Mouse (Mus musculus) heart, postnatal 4 days (tissue): ENCODE results near the gene Gm11634. TPM values are rescaled to one million over a fixed set of nuclear protein-coding genes. Genes with fewer than 3 reads are reported as not detected.
"Not testable (repeated sequence)": the region's sequence is repeated elsewhere in the genome, so short reads cannot be mapped to it uniquely, and the experiment has no call there.

ENCODE experiments used
- DNase-seq: peaks from one replicate; pipeline ENCODE4 v3.0.0; 2021
- total RNA-seq, 2 experiments: library from RNA; stranded (reverse); gene quantifications; 2 replicates each; pipeline ENCODE4 v1.2.3; 2021

Gm11634 gene
- not detected for total RNA-seq

DNA sequence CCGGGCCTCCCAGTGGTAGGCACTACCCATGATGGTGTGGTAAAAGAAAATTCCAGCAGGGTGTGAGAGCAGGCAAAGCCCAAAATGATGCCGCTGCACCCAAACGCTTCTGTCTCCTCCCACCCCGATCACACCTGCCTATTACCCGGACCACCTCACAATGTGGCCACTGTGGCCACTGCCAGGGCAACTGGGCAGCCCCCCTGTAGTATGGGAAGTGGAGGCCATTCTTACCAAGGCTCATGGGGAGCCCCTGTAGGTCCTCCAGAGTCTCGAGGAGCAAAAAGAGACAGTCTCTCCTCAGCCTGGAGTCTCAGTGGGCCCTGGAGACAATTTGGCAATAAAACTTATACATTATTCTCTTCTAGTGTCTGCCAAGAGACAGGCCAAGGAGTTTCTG, at the start of gene Gm11634:
Gene Gm11634, minus strand, starts transcription at position 101 of the 400 bp plus-strand sequence.
- DNase-seq = no peak

DNA sequence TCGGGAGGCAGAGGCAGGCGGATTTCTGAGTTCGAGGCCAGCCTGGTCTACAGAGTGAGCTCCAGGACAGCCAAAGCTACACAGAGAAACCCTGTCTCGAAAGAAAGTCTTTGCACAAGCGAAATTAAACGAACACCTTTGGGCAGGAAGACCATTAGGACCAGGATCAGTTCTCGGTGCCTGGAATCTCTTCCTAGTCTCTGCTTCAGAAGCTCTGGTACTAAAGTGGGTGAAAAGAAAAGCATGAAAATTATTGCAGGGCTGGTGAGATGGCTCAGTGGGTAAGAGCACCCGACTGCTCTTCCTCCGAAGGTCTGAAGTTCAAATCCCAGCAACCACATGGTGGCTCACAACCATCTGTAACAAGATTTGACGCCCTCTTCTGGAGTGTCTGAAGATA, 48.0 kb upstream of the Gm11634 start:
- DNase-seq = not testable (repeated sequence)

- DNase-seq = not testable (repeated sequence)
Observed at GRCm38 (mm10) chr11:101646283-101646794, 47.3 kb upstream of the Gm11634 start.

GRCm38 (mm10) chr11:101645411-101646282, 46.6 kb upstream of the Gm11634 start:
- DNase-seq = peak; percentile 75

GRCm38 (mm10) chr11:101645043-101645410, 46.0 kb upstream of the Gm11634 start:
- DNase-seq = not testable (repeated sequence)

GRCm38 (mm10) chr11:101644591-101644990, 45.5 kb upstream of the Gm11634 start:
- no peak for DNase-seq

- DNase-seq = no peak
Observed at GRCm38 (mm10) chr11:101642931-101643330, 43.9 kb upstream of the Gm11634 start.

- peak; percentile 40 for DNase-seq
Observed at GRCm38 (mm10) chr11:101641710-101642642, 42.9 kb upstream of the Gm11634 start.

DNA sequence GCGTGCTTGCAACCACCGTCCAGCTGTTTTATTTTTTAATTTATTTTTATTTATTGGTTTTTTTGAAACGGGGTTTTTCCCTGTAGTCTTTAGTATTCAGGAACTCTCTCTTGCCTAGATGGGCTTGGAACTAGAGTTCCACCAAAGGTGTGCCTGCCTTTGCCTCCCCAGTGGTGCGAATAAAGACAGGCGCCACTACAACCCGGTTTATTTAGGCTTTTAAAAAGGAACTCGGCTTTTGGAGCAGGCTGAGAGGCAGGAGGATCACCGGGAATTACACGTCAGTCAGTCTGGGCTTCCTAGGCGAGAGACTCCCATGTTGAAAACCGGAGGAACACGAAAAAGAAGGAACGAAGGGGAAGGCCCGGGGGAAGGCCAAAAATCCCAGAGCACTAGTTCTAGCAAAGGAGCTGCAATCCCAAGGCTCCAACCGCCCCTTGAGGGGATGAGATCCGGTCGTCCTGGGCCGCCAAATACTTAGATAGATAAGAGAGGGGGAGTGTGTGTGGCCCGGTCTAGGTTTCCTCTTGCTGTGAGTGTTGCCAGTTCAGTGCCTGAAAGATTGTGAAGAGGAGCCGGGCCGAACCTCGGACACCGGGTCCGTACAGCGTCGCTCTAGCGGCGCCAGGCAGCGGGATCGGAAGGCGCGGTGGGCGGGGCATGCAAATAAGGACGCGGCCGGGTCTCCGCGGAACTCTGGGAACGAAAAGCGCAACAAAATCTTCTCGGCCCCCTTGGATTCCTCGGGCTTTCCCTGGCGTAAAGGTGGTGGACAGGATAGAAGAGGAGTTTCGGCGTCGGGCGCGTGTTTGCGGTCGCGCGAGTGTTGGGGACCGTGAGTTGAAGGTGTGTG, 42.0 kb upstream of the Gm11634 start:
- peak; percentile 83 for DNase-seq

- no peak for DNase-seq
Observed at GRCm38 (mm10) chr11:101639761-101640160, 40.7 kb upstream of the Gm11634 start.

- DNase-seq = no peak
Observed at GRCm38 (mm10) chr11:101635660-101636059, 36.6 kb upstream of the Gm11634 start.

GRCm38 (mm10) chr11:101628733-101629417, 29.8 kb upstream of the Gm11634 start:
- DNase-seq = not testable (repeated sequence)

DNA sequence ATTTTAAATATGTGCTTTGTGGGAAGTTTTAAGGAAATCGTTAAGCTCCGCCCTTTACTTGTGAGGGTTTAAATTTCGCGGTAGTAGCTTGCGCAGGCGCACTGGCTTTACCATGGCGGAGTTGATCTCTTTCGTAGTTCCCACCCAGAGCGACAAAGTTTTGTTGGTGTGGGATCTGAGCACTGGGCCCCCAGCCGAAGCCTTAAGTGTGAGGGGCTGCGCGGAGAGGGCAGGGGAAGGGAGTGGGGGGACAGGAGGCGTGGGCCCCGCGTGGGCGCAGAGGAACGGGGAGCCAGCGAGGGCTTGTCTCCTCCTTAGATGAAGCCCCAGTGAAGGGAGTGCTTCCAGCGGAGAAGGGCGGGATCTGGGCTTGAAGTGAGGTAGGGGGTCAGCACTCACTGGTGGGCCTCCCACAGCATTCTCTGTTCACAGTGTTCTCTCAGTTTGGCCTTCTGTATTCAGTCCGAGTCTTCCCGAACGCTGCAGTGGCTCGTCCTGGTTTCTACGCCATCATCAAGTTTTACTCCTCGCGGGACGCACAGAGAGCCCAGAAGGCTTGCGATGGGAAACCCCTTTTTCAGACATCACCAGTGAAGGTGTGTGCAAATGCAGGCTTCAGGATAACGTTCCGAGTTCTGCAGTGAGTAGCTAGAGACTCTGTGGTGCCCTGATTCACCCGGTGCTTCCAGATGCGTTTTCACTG, 29.0 kb upstream of the Gm11634 start:
- DNase-seq = peak; percentile 94

DNA sequence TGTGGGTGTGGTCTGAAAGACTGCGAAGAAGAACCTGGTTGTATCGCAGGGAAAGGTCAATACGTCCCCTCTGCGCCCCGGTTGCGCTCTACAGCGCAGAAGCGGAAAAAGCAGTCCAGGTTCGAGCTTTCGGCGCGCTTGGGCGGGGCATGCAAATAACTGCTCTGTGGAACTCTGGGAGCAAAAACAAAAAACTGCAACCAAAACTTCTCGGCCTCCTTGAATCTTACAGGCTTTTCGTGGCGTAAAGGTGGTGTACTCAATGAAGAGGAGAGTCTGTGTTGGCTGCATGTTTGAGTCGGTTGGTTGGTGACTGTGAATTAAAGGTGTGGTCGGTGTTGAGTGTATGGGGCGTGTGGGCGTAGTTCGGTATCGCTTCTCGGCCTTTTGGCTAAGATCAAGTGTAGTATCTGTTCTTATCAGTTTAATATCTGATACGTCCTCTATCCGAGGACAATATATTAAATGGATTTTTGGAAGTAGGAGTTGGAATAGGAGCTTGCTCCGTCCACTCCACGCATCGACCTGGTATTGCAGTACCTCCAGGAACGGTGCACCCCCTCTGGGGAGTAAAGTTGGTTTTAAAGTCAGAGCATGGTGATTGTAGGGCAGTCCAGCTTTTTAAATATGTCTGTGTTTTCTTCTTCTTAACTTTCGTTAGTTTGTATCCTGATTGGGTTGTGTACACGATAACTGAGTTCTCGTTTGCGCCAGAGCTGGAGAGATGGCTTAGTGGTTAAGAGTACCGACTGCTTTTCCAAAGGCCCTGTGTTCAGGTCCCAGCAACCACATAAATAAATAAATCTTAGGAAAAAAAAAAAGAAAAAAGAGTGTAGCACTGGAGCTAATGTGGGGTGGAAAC, 28.2 kb upstream of the Gm11634 start, which contains the start of gene Rdm1:
Gene Rdm1, plus strand, starts transcription at position 201 of the 862 bp plus-strand sequence.
- DNase-seq = peak; percentile 85

- no peak for DNase-seq
Observed at GRCm38 (mm10) chr11:101626649-101626994, 27.6 kb upstream of the Gm11634 start.

DNA sequence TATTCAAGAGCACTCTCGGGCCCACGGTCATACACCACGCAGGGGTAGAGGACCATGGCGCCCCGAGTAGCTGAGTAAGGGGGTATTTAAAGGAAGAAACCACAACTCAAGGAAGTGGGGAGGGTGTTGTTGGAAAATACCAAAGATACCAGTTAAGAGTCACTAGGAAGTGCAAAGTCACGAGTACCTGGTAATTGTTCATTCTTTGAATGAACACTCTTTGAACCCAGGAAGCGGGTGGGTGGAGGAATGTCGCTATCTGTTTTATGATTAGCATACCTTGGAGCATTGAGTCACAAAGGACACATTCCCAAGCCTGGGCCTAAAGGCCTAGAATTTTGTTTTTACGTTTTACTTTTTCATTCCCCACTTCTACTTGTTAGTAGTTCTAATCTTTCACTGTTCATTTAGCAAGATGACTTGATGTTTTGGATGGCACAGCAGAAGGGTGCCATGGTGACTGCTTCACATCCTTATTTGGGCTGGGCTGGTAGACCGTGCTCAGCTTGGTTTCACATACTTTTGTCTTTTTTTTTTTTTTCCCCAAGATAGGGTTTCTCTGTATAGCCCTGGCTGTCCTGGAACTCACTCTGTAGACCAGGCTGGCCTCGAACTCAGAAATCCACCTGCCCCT, 21.1 kb upstream of the Gm11634 start:
- not testable (repeated sequence) for DNase-seq

DNA sequence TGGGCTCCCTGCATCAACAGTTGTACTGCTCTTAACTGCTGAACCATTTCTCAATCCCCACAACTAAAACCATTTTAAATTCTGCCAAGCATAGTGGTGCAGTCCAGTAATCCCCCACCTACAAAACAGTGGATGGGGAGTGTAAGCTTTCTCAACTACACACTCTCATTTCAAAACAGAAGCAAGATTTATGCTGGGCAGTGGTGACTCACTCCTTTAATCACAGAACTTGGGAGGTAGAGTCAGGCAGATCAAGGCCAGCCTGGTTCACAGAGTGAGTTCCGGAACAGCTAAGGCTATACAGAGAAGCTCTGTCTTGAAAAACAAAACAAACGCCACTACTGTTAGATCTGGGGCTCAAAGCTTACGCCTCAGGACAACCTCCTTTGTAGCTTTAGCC, 19.5 kb upstream of the Gm11634 start:
- no peak for DNase-seq

DNA sequence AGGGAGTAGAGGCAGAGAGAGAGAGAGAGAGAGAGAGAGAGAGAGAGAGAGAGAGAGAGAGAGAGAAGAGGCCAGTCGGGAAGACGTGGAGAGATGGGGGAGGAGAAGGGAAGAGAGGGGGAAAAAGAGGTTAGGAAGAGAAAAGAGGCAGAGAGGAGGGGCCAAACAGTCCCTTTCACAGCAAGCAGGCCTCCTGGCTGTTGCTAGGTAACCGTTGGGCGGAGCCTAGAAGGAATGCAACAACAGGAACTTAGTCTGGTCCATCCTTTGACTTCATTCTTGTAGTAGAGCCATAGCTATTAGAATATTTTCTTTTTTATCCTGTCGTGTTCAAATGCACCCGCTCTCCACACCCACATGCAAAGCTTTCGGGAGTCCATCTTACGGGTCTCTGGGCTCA, 18.8 kb upstream of the Gm11634 start:
- DNase-seq = peak; percentile 40
